Comparison of ENCODE assay signal across 27 mouse cellular contexts in genomic region chr4:54768836-54769235, GRCm38 (mm10).
A peak's percentile ranks its signal among the peaks of the same experiment; 100 is the strongest.
DNase-seq lines count a peak whose midpoint lies in the region; ATAC-seq and TF ChIP-seq lines count a peak whose summit lies in the region.
"Had no signal": no experiment of that assay in that cellular context is flagged by ENCODE, and none has a peak within 500 bp of the region (broad histone marks: within the 10 kb centered on the region; RNA-seq: fewer than 3 reads in every experiment).

No protein-coding gene starts in this region.

- no peaks in the 10 kb centered on the region for H3K36me3 ChIP-seq in forebrain, embryonic 16.5 days (ENCODE audit: control insufficient read depth, insufficient read depth)
- H3K36me3 ChIP-seq in forebrain, embryonic 10.5 days (replicated peaks), result no peaks in the 10 kb centered on the region
- no peaks in the 10 kb centered on the region for H3K36me3 ChIP-seq in lung, embryonic 14.5 days (ENCODE audit: insufficient read depth)
- H3K36me3 ChIP-seq: embryonic facial prominence, embryonic 12.5 days; embryonic facial prominence, embryonic 15.5 days; forebrain, embryonic 12.5 days; G1E; hindbrain, embryonic 13.5 days had no signal

- WGBS in forebrain, embryonic 16.5 days, result 15% methylated on average over 4 of the region's 4 CpGs
- WGBS in forebrain, embryonic 10.5 days, result 69% methylated on average over 4 of the region's 4 CpGs
- 51% methylated on average over 4 of the region's 4 CpGs for WGBS in lung, embryonic 14.5 days
- 51% methylated on average over 4 of the region's 4 CpGs for WGBS in lung, adult 2 months

- ATAC-seq in forebrain, embryonic 16.5 days, result peak; percentile 19; the same call in 1 of the 2 replicates
- ATAC-seq in lung, embryonic 14.5 days (ENCODE audit: insufficient read depth), result no peak
- ATAC-seq: hindbrain, embryonic 16.5 days; inflammation-experienced regulatory T-cells, adult 6 months; Patski had no signal

- no peak overlapping the region for H3K4me2 ChIP-seq in forebrain, embryonic 16.5 days (ENCODE audit: low read length)
- no peak overlapping the region for H3K4me2 ChIP-seq in lung, embryonic 14.5 days
- H3K4me2 ChIP-seq: embryonic facial prominence, embryonic 12.5 days; embryonic facial prominence, embryonic 15.5 days; forebrain, embryonic 12.5 days; heart, embryonic 11.5 days; hindbrain, embryonic 13.5 days had no signal

- DNase-seq in forebrain, embryonic 10.5 days (ENCODE audit: extremely low spot score, low spot score), result no peak
- DNase-seq in lung, embryonic 14.5 days, result peak; percentile 42
- no peak for DNase-seq in lung, postnatal 25 days (ENCODE audit: low spot score)
- DNase-seq in lung, postnatal 36 days, result peak; percentile 8
- no peak for DNase-seq in lung, adult 2 months
- DNase-seq in layer of hippocampus, postnatal 36 days, result no peak
- DNase-seq: adrenal gland, postnatal 10 days; adrenal gland, postnatal 36 days; B cell, adult 2 months; cerebellum, adult 11 months; cerebellum, adult 2 months; cerebellum, adult 9-11 months; cerebellum, postnatal 25 days; gastrocnemius, adult 2 months; gastrocnemius, postnatal 14 days; heart, adult 11 months had no signal

- no peaks in the 10 kb centered on the region for H3K9me3 ChIP-seq in forebrain, embryonic 16.5 days (ENCODE audit: control insufficient read depth, low read length)
- no peaks in the 10 kb centered on the region for H3K9me3 ChIP-seq in forebrain, embryonic 10.5 days
- H3K9me3 ChIP-seq in lung, embryonic 14.5 days (ENCODE audit: low read depth, low read length), result no peaks in the 10 kb centered on the region
- H3K9me3 ChIP-seq: embryonic facial prominence, embryonic 12.5 days; embryonic facial prominence, embryonic 15.5 days; forebrain, embryonic 12.5 days; hindbrain, embryonic 13.5 days had no signal

- H3K4me3 ChIP-seq in forebrain, embryonic 16.5 days (replicated peaks; ENCODE audit: low read length), result no peak overlapping the region
- no peak overlapping the region for H3K4me3 ChIP-seq in forebrain, embryonic 10.5 days
- no peak overlapping the region for H3K4me3 ChIP-seq in lung, embryonic 14.5 days (ENCODE audit: low read depth, low read length)
- H3K4me3 ChIP-seq in lung, adult 2 months (replicated peaks; ENCODE audit: extremely low read depth, low read depth, low read length), result no peak overlapping the region
- H3K4me3 ChIP-seq: embryonic facial prominence, embryonic 12.5 days; embryonic facial prominence, embryonic 15.5 days; forebrain, embryonic 12.5 days; gastrocnemius, adult 2 months; hindbrain, embryonic 13.5 days had no signal

- no peak overlapping the region for H3K9ac ChIP-seq in forebrain, embryonic 16.5 days (replicated peaks; ENCODE audit: low read depth, low read length)
- no peak overlapping the region for H3K9ac ChIP-seq in lung, embryonic 14.5 days
- H3K9ac ChIP-seq: embryonic facial prominence, embryonic 12.5 days; embryonic facial prominence, embryonic 15.5 days; forebrain, embryonic 12.5 days; hindbrain, embryonic 13.5 days had no signal

- H3K27me3 ChIP-seq in forebrain, embryonic 16.5 days (replicated peaks; ENCODE audit: control insufficient read depth, insufficient read depth, low read length), result no peaks in the 10 kb centered on the region
- H3K27me3 ChIP-seq in forebrain, embryonic 10.5 days (ENCODE audit: poor library complexity, severe bottlenecking), result no peaks in the 10 kb centered on the region
- H3K27me3 ChIP-seq in lung, embryonic 14.5 days (ENCODE audit: insufficient read depth, low read length), result no peaks in the 10 kb centered on the region
- H3K27me3 ChIP-seq: CH12.LX; embryonic facial prominence, embryonic 12.5 days; embryonic facial prominence, embryonic 15.5 days; forebrain, embryonic 12.5 days; hindbrain, embryonic 13.5 days; Patski had no signal

- no peak for TF ChIP-seq CTCF in lung, embryonic 14.5 days (IDR thresholded peaks at IDR 0.05; ENCODE audit: low read depth)
- no peak for TF ChIP-seq CTCF in lung, adult 2 months (IDR thresholded peaks at IDR 0.05; ENCODE audit: insufficient read depth, low read length)

- H3K27ac ChIP-seq in forebrain, embryonic 16.5 days (ENCODE audit: low read length), result no peak overlapping the region
- no peak overlapping the region for H3K27ac ChIP-seq in forebrain, embryonic 10.5 days
- H3K27ac ChIP-seq in lung, embryonic 14.5 days (ENCODE audit: low read depth), result no peak overlapping the region
- H3K27ac ChIP-seq: embryonic facial prominence, embryonic 12.5 days; embryonic facial prominence, embryonic 15.5 days; forebrain, embryonic 12.5 days; gastrocnemius, adult 2 months; hindbrain, embryonic 13.5 days had no signal

- peaks cover 13% of the 10 kb centered on the region for H3K4me1 ChIP-seq in forebrain, embryonic 16.5 days (replicated peaks; ENCODE audit: control insufficient read depth, insufficient read depth, low read length)
- H3K4me1 ChIP-seq in forebrain, embryonic 10.5 days, result peaks cover 28% of the 10 kb centered on the region
- no peaks in the 10 kb centered on the region for H3K4me1 ChIP-seq in lung, embryonic 14.5 days (ENCODE audit: insufficient read depth)
- no peaks in the 10 kb centered on the region for H3K4me1 ChIP-seq in lung, adult 2 months (ENCODE audit: control insufficient read depth, insufficient read depth, low read length)
- H3K4me1 ChIP-seq: hindbrain, embryonic 13.5 days had no signal

- TF ChIP-seq POLR2A in lung, adult 2 months (IDR thresholded peaks at IDR 0.05; ENCODE audit: borderline replicate concordance, extremely low read depth, low read depth, low read length), result no peak

Comparison
In these comparisons a context has a peak if more than half of its experiments do, and no peak if none do; other contexts are left out.
1. DNase-seq: peak in lung, embryonic 14.5 days (single experiment) and lung, postnatal 36 days (single experiment); none in forebrain, embryonic 10.5 days (single experiment), lung, postnatal 25 days (single experiment), lung, adult 2 months (single experiment) and layer of hippocampus, postnatal 36 days (0 of 2).